Mouse (Mus musculus) cerebellum, adult 2 months (tissue): ENCODE results near the gene H2-K1.

Experiments used
- CTCF ChIP-seq: fragments of 200-500 bp; IDR thresholded peaks from 2 replicates; pipeline ENCODE4 v1.5.1; 2011; ENCODE audit warnings: low read depth, mild to moderate bottlenecking, control low read depth, low read length, moderate library complexity, borderline replicate concordance; ENCODE audit not compliant: insufficient read depth
- POLR2A ChIP-seq: fragments of 200-500 bp; IDR thresholded peaks from 2 replicates; pipeline ENCODE4 v1.6.1; 2011; ENCODE audit warnings: low read length, control low read depth, borderline replicate concordance; ENCODE audit not compliant: insufficient read depth

DNA sequence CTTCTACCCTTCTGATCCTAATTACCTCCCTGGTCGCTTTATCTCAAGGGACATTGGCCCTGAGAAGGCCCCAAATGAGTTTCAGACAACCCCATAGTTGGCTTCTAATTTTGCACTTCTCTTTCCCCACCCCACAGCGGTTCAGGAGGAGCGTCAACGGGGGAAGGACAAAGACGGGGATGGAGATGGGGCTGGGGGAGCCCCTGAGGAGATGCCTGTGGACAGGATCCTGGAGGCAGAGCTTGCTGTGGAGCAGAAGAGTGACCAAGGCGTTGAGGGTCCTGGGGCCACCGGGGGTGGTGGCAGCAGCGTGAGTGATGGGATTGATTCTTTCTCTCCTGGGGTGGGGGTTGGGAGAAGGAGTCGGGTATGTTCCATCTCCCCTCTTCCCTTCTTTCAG is 35.4 kb upstream of the H2-K1 start:
- no peak for TF ChIP-seq CTCF
- TF ChIP-seq POLR2A: no peak
